Mouse (Mus musculus): ENCODE data around the gene Rnf41.
A peak's percentile ranks its signal among the peaks of the same experiment; 100 is the strongest.

The Rnf41 gene

DNA sequence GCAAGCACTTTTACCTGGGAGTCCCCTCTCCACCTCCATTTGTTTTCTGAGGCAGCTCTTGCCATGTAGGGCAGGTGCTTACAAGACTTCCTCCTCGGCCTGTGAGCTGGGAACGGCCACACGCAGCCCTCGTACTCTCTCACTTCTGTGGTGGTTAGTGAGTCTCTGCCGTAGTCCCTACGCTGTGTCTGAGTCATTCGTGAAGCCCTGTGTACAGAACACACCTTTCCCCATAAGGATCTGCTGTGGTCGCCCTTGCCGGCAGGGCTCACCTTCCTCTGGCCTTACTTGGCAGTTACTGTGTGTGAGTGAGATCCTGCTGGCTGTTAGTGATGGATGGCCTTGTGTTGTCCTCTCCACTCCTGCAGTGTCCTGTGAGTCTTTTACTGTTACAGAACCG is 23.2 kb downstream of the Rnf41 start:
- DNase-seq: peak; percentile 61 to 68

DNA sequence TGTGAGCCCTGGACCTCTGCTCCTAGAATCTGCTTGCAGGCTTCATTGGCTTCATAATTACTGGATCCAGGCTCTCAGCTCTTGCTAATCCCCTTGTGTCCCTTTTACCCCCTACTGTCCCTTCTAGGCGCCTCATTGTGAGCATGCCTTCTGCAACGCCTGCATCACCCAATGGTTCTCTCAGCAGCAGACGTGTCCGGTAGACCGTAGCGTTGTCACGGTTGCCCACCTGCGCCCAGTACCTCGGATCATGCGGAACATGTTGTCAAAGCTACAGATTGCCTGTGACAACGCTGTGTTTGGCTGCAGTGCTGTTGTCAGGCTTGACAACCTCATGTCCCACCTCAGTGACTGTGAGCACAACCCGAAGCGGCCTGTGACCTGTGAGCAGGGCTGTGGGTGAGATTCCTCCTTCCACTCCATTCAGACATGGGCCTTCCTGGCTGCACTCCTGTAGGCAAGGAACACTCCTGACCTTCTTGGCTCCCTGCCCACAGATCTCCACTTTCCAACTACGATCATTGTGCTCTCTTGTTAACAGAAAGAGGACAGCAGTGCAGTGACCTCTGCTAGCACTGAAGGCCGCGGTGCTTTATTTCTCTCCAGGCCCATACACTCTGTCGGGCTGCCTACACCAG is 23.8 kb downstream of the Rnf41 start:
- peak; percentile 31 to 32 for DNase-seq

DNA sequence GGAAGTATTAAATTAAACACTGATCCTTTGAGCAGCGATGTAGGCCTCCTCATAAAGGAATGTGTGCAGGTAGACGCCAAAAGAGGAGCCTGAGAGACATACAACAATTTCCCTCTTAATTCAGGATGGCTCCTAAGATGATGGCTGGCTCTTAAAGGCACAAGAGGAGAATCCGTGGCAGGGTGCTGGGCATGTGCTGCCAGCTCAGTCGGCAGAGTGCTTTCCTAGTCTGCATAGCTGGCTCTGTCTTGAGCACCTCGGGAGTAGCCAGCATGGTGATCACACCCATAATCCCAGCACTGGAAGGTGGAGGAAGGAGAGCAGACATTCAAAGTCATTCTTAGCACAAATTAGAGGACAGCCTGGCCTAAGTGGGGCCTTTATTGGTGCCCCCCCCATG is 24.4 kb downstream of the Rnf41 start:
- no peak for DNase-seq

DNA sequence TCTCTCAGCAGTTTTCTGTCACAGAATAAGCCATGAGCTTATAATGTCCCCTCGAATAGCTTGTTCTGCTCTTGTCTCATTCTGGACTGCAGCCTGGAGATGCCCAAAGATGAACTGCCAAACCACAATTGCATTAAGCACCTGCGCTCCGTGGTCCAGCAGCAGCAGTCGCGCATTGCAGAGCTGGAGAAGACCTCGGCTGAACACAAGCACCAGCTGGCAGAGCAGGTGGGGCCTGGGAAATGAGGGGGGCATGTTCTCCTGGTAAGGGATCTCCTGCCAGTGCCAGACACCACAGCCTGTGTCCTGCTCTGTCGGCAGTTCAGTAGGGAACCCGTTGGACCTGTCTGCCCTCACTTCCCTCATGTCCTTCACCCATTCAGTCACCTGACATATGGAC is 24.9 kb downstream of the Rnf41 start:
- DNase-seq: peak in 1 of 2 experiments; percentile 48

DNA sequence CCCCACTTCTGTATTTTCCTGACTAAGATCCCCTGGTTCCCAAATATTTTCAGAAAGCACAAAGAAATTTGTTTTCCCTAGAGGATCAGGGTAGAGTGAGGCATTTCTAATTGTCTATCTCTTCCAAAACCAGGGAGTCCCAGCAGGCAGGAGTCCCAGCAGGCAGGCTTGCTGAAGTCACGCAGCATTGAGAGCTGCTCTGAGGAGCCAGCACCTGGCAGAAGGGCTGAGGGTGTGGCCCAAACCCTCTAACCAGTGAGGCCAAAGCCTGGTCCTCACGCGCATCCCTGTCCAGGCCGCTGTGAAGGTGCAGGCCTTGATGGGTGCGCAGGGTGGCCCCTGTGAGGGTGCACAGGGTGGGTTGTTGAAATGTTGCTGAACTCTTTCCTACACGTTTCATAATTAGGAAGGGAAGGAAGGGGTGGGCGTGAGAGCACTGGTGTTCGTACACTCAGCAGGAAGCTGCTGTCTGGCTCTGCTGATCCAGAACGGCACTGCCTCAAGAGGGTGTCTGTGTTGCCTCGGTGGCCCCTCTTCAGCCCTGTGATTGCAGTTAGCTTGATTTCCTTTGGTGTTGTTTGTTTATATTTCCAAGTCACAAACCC is 27.3 kb downstream of the Rnf41 start:
- peak; percentile 27 to 31 for DNase-seq

DNA sequence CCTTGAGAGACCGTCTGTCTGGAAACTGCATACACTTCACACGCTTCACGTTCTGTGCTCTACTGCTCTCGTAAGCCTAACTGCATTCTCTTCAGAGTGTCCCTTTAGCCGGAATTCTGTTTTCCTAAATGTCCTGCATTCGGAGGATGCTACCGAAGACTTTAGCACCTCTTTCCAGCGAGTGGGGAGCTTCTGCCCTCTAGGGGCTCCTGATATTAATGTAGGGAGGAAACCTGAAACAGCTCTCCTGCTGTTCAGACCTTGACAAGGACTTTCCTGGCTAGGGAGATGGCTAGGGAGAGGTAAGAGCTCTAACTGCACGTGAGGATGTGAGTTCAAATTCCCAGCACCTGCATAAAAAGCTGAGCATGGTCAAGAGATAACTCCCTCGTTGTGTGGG is 28.9 kb downstream of the Rnf41 start:
- peak in 1 of 2 experiments; percentile 40 for DNase-seq

DNA sequence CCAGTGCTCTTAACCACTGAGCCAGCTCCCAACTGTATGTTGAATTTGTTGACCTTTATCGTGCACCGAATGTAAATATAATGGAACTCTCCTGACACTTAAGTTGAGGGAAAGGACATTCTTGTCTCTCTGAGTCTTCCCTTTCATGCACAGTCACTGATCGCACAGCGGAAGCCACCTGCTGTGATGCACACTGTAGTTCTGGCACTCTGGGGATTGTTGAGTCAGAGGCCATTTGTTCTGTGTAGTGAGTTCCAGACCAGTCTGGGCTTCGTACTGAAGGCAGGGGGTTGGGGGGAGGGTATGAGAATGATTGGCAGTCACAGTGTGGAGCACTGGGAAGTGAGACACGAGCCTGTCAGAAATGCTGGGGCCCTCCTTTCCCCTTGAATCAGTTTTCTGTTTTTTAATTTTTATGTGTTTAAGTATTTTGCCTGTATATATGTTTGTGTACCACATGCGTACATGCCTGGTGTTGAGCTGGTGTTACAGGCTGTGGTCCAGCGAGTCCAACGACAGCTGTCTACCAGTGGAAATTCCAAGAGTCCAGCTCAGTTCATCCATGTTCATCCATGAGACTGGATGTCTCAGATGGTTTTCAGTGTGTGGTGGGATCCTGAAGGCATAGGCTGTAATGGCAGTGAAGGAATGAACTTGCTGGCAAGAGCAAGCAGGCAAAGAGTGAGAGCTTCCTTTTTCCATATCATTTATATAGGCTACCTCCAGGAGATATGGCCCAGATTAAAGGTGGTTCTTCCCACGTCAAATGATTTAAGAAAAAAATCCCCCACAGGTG is 30.1 kb downstream of the Rnf41 start:
- DNase-seq: no peak

DNA sequence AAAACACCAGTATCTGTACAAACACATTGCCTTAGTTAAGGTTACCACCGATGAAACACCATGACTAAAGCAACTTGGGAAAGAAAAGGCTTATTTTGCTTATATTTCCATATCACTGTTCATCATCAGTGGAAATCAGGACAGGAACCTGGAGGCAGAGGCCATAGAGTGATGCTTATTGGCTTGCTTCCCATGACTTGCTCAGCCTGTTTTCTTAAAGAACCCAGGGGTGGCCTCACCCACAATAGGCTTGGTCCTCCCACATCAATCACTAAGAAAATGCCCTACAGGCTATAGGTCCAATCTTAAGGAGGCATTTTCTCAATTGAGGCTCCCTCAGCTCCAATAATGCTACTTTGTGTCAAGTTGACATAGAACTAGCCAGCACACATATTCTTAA is 31.3 kb downstream of the Rnf41 start:
- DNase-seq: no peak

DNA sequence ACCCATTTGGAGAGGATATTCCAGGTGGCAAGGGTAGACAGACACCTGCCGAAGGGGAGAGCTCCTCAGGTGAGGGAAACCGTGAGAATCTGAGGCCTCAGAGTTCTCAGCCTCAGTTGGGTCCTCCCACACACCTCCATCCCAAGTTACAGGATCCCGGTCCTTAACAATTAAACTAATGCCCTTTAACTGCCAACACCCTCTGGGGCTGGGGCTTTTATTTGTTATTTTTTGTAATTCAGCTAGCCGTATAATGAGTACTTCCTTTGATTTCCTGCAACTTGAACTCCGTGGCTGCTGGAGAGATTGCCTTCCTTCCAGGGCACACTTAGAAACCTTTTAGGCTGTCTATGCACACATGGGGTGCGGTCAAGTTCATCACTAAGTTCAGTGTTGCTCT is 32.9 kb downstream of the Rnf41 start:
- no peak for DNase-seq

DNA sequence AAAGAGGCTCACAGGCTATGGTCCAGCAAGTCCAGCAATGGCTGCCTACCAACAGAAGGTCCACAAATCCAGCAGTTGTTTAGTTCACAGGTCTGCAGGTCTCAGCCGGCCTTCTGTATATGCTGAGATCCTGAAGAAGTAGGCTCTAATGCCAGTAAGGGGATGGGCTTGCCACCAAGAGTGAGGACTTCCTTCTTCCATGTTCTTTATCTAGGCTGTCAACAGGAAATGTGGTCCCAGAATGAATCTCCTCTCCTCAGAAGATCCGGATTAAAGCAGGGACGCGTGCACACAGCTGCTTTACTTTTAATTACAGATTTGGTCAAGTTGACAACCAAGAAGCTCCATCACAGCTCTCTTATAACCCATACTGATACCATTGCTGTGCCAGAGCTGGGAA is 34.0 kb downstream of the Rnf41 start:
- DNase-seq: no peak

DNA sequence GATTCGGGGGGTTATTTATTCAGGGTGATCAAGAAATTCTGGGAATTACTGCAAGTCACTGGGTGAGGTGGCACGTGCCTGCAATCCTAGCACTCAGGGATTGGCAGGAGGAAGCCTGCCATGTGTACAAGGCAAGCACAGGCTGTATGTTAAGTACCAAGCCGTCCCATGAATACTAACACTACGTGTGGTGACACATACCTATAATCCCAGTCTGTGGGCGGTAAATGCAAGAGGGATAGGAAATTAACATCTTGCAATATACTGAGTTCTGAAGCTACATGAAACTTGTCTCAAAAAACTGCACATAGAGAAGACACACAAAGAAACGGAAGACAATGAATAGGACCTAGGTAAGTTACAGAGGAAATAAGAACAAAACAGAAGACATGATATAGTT is 39.6 kb downstream of the Rnf41 start:
- DNase-seq: no peak

DNA sequence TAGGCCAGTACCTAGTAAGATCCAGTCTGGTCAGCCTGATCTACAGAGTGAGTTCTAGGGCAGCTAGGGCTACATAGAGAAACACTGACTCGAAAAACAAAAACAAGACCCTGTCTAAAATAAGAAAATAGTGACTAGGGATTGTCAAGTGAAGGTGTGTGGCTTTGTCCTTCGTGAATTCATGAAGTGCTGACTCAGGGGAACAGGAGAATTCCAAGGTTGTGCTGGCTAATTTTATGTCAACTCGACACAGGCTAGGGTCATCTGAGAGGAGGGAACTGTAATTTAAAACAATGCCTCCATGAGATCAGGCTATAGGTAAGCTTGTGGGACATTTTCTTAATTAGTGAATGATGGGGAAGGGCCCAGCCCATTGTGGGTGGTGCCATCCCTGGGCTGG is 43.0 kb downstream of the Rnf41 start:
- no peak for DNase-seq

DNA sequence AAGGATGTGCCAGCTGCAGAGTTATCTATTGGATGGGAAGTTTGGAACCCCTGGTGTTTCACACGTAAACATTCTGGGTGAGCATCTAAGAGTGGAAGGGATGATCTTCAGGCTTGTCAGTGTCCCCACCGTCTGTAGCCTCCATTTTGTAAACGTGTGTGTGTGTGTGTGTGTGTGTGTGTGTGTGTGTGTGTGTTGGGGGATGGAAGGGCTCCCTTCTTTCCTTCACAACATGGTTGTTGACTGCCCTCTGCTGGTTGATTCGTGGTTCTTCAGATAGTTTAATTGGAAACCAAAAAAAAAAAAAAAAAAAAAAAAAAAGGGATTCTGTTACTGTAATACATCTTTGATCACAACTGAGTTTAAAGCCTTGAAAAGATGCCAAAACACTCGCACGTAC is 43.8 kb downstream of the Rnf41 start:
- DNase-seq: peak; percentile 49 to 51

DNA sequence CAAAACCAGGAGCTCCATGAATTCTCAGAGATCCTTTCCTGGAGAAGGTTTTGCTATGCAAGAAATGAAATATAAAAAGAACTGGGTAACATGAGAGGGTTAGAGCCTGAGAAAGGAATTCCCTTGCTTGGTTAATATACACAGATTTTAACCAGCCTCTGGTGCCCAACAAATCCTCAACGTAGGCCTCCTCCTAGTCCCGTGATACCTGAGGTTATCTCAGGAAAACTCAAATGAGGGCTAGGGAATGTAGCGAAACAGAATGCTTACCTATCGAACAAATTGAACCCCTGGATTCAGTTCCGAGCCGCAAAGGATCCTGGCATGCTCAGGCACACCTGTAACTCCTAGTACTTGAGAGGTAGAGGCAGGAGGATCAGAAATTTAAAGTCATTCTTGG is 46.2 kb downstream of the Rnf41 start:
- DNase-seq: no peak

DNA sequence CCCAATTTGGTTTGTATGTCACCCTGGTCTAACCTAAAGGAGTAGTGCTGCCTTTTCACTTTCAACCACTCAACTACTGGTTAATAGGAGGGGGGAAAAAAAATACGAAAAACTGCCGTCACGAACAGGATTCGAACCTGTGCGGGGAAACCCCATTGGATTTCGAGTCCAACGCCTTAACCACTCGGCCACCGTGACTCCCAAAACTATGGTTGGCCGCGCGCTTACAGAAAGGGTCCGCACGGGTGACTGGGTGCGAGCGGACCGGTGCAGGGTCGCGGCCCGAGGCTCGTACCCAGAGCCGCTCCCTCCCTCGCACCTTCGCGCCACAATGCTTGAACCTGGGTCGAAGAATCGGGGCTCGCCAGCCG is 46.9 kb downstream of the Rnf41 start:
- peak; percentile 83 to 85 for DNase-seq

DNA sequence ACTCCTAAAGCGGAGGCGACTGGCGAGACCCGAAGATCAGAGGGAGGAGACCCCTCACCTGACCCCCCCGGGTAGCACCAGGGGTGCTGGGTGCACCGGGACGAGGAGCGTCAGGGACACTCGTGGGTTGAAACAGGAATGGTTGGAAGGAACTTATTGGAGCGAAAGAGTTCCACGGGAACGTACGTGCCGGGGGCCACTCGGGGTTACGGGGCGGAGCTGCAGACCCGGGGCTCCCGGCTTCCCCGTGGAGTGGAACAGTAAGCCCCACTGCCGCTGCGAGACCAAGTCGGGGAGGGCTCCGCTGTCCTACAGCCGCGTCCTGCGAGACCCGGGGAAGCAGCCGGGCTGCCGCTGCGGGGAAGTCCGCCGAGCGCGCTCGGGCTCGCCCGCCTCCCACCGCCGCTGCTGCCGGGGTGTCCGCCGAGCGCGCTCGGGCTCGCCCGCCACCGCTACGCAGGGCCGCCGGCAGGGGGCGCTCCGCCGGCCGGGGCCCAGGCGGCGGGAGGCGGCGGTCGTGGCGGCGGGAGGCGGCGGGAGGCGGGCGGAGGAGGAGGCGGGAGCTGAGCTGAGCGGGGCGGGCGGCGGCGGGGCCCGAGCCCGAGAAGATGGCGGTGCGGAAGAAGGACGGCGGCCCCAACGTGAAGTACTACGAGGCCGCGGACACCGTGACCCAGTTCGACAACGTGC is 47.4 kb downstream of the Rnf41 start, which contains the start of gene Smarcc2:
Gene Smarcc2 (plus strand): TSS at position 530 of the 690 bp plus-strand sequence.
- DNase-seq: peak; percentile 83 to 87

DNA sequence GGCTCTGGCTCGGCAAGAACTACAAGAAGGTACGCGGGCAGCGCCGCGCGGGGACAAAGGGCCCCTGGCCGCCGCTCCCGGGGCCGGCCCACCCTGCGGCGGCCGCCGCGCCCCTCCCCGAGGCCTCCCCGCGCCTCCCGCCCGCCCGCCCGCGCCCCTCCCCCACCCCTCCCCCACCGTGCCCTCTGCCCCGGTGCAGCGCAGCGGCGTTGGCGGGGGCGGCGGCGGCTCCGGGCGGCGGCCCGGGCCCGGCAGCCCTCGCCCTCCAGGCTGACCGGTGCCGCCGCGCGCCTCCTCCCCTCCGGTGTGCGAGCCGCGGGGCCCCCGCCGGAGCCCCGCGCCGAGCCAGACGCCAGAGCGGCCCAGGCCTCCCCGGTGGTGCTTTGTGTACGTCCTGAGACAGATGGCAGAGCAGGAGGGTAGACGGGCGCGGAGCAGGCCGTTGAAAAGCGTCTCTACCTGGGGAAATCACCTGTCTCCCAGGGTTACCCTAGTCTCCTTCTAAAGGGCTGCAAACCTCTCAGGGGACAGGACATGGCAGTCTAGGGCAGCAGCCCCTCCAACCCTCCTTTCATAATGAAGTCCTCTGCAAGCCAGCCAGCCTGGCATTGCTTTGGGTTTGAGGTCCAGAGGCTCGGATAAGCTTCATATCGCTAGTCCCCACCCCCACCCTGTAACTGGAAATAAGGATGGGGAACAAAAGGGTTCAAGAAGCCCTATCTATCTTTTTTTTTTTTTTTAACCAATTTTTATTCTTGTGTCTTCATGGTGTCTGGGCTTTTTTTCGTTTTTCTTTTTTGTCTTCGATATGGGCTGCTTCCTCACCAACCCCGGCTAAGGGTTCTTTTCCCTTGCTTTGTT is 48.2 kb downstream of the Rnf41 start:
- DNase-seq: peak; percentile 58 to 68

DNA sequence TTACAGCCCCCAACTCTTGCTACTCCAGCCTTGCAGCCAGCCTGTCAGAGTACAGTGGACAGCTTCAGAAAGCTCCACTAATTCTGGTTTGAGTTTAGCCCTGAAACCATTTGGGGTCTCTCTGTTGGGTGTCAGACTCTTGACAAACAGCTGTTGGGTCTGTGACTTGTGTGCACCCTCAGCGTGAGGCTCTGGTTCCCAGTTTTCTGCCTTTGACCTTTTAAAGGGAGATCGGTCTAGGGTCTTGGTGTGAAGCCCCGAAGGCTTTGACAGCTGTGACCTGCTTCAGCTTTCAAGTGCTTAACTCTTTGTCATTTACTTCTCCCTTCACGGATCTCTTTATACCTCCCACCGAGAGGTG is 48.8 kb downstream of the Rnf41 start:
- DNase-seq: no peak

DNA sequence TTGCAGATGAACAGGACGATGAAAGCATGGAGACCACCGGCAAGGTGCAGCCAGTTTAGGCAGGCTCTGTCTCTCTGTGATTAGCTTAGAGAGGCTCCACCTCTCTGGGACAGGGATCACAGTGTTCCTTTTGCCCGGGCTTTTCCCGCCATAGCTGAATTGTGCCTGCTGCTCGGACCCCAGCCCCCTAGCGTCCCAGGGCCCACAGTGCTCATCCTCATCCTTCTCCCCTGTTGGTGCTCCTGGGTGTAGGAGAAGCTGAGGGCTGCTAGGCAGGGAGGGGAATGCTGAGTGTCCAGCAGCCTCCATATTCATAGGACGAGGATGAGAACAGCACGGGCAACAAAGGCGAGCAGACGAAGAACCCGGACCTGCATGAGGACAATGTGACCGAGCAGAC is 62.9 kb downstream of the Rnf41 start:
- no peak for DNase-seq

DNA sequence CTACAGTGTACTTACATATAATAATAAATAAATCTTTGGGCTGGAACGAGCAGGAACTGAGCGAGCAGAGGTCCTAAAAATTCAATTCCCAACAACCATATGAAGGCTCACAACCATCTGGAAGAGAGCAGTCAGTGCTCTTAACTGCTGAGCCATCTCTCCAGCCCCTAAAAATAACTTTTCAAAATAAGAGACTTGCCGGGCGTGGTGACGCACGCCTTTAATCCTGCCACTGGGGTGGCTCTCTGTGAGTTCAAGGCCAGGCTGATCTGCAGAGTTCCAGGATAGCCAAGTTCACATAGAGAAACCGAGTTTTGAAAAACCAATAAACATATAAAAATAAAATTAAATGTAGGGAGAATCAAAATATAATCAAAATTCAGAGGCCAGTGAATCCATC is 74.9 kb downstream of the Rnf41 start:
- DNase-seq: no peak

DNA sequence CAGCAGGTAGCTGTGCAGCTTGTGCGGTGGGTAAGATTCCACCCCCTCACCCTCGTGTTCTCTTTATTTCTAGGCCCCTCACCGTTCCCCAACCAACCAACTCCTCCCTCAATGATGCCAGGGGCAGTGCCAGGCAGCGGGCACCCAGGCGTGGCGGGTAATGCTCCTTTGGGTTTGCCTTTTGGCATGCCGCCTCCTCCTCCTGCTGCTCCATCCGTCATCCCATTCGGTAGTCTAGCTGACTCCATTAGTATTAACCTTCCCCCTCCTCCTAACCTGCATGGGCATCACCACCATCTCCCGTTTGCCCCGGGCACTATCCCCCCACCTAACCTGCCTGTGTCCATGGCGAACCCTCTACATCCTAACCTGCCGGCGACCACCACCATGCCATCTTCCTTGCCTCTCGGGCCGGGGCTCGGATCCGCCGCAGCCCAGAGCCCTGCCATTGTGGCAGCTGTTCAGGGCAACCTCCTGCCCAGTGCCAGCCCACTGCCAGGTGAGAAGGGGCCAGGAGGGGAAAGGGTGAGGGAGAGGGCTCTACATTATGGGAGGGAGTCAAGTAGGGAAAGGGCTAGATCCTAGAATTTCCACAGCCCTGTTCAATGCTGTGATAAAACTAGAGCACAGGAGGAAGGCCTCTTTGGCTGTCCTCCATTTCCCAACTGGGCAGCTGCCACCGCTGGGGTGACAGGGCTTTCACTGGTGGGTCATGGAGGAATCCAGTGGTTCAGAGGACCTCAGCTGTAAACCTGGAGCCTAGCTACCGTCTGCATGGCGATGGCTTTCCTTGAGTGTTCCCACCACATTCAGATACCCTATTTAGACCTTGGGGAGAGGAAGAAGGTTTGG is 76.6 kb downstream of the Rnf41 start:
- no peak for DNase-seq

DNA sequence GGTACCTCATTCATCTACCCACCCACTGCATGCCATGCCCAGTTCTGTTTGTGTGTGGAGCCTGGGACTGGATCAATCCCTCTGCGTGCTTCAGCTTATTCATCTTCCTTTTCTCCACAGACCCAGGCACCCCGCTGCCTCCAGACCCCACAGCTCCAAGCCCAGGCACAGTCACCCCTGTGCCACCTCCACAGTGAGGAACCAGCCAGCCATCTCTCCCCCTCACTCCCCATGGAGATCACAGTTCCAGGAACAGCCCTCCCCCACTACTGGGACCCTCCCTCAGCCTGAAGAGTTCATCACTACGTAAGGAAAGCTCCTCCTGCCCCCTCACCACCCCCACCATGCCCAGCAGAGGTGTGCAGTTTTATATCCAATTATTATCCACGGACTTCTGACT is 77.3 kb downstream of the Rnf41 start:
- no peak for DNase-seq

Measured in thymus, postnatal 36 days (tissue).